Mouse (Mus musculus) neural tube, embryonic 11.5 days (tissue): Measurements from ENCODE around the gene Slc35g1. TPM values are rescaled to one million over a fixed set of nuclear protein-coding genes. Genes with fewer than 3 reads are reported as not detected.

Source experiments
- ATAC-seq: fragments of 200-750 bp; cut with Nextera tagmentation; 2 replicates; pipeline ENCODE4 v1.8.0; 2017; ENCODE audit warnings: moderate number of reproducible peaks, mild to moderate bottlenecking, moderate TSS enrichment, moderate library complexity; ENCODE audit not compliant: insufficient read depth, low FRiP score, low TSS enrichment
- DNase-seq: peaks from one replicate; pipeline ENCODE4 v3.0.0-alpha.2; 2015; ENCODE audit warnings: low spot score
- H3K27ac ChIP-seq: fragments of 300-500 bp; sonication (generic); 2 replicates; pipeline ENCODE4 v1.5.1; 2014; ENCODE audit warnings: low read depth, mild to moderate bottlenecking, low read length
- H3K27me3 ChIP-seq: fragments of 300-500 bp; sonication (generic); 2 replicates; pipeline ENCODE4 v1.6.1; 2014; ENCODE audit warnings: mild to moderate bottlenecking, low read length, mixed read lengths; ENCODE audit not compliant: control insufficient read depth, insufficient read depth
- H3K36me3 ChIP-seq: fragments of 300-500 bp; sonication (generic); 2 replicates; pipeline ENCODE4 v1.6.1; 2014; ENCODE audit warnings: mild to moderate bottlenecking, low read length, moderate library complexity, mixed read lengths; ENCODE audit not compliant: control insufficient read depth, insufficient read depth
- H3K4me1 ChIP-seq: fragments of 300-500 bp; sonication (generic); 2 replicates; pipeline ENCODE4 v1.6.1; 2014; ENCODE audit warnings: low read length, mixed read lengths; ENCODE audit not compliant: control insufficient read depth, insufficient read depth
- H3K4me2 ChIP-seq: fragments of 300-500 bp; sonication (generic); 2 replicates; pipeline ENCODE4 v1.6.1; 2014; ENCODE audit warnings: low read depth, mild to moderate bottlenecking, moderate library complexity
- H3K4me3 ChIP-seq: fragments of 300-500 bp; sonication (generic); 2 replicates; pipeline ENCODE4 v1.5.1; 2014; ENCODE audit warnings: low read depth, low read length
- H3K9ac ChIP-seq: fragments of 300-500 bp; sonication (generic); 2 replicates; pipeline ENCODE4 v1.6.1; 2014; ENCODE audit warnings: mild to moderate bottlenecking, low read length
- H3K9me3 ChIP-seq: fragments of 300-500 bp; sonication (generic); 2 replicates; pipeline ENCODE4 v1.6.1; 2016; ENCODE audit warnings: low read length; ENCODE audit not compliant: control insufficient read depth
- WGBS: fragments of 180-500 bp; shearing (Covaris S2); extraction: QIAGEN DNeasy Blood & Tissue Kit; methylation state at CpG from one replicate; pipeline ENCODE4 v1.1.7; 2014; 5-methylcytosine and 5-hydroxymethylcytosine counted together
- polyA plus RNA-seq: library from polyadenylated mRNA; unstranded; fragments of >200 nt; fragmentation: Nextera tagmentation; extraction: Ambion mirVana; gene quantifications from 2 replicates; pipeline ENCODE4 v1.2.1, GENCODE M21; 2014

The Slc35g1 gene
- polyA plus RNA-seq, 1 experiment from 2014 or later: 4.3 TPM

DNA sequence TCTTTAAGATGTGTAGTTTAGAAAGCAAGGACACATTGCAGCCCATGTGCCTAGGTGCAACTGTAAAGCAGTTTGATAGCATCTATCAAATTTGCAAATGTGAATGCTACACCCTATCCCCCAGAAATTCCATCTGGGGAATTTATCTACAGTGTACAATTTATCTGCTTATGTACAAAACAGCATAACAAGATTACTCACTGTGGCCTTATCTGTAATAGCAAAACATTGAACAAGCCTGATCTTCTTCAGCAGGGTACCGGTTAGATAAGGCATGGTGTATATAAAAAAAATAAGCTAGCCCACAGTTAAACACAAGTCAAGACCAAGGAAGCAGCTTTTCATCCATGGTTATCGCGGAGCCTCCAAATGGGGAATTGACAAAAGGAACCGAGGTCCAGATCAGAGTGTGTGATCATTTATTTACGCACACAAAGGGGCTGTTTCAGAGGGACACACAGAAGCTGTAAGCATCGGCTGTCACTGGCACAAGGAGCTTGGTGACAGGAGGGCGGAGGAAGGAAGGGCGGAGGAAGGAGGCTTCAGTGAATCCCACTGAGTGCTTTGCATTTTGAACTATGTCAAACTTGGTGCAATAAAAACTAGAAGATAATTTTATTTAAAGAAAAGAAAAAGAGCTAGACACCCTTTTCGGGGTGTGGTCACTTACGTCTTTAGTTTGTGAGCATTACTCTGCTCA, 14.7 kb downstream of the Slc35g1 start:
- Histone ChIP-seq H3K4me1 (no peaks in the 10 kb centered on the region), H3K27ac (no peak overlapping the region), H3K27me3 (no peaks in the 10 kb centered on the region), H3K4me2 (no peak overlapping the region), H3K36me3 (no peaks in the 10 kb centered on the region; the same call in 1 of the 2 replicates), H3K4me3 (no peak overlapping the region), H3K9me3 (no peaks in the 10 kb centered on the region), H3K9ac (no peak overlapping the region)
- ATAC-seq (no peak), DNase-seq (no peak)
- WGBS: 88% methylated on average over 10 of the region's 10 CpGs

DNA sequence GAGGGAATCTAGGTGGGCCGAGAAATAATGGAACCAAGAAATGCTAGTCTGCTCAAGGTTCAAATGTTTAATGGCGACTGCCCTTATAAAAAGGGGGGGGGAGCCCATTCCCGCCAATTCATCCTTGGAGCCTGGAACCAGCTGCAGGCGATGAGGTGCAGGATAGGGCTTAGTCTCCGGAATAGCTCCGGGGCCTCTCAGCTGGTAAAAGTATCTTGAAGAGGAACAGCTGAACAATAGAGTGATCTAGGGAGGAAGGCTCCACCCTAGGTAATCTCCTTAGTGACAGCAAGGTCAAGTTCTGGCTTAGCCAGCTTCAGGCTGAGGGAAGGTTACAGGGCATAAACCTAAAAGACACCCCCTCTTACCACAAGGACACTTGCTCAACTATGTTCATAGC, 18.1 kb downstream of the Slc35g1 start:
- no peaks in the 10 kb centered on the region for H3K9me3 ChIP-seq
- no peaks in the 10 kb centered on the region; the same call in 1 of the 2 replicates for H3K36me3 ChIP-seq
- 85% methylated on average over 6 of the region's 6 CpGs for WGBS
- H3K4me3 ChIP-seq: no peak overlapping the region
- H3K4me1 ChIP-seq: no peaks in the 10 kb centered on the region
- DNase-seq (no peak), ATAC-seq (no peak)
- H3K27me3 ChIP-seq: no peaks in the 10 kb centered on the region
- H3K9ac ChIP-seq: no peak overlapping the region
- H3K4me2 ChIP-seq: no peak overlapping the region
- no peak overlapping the region for H3K27ac ChIP-seq

DNA sequence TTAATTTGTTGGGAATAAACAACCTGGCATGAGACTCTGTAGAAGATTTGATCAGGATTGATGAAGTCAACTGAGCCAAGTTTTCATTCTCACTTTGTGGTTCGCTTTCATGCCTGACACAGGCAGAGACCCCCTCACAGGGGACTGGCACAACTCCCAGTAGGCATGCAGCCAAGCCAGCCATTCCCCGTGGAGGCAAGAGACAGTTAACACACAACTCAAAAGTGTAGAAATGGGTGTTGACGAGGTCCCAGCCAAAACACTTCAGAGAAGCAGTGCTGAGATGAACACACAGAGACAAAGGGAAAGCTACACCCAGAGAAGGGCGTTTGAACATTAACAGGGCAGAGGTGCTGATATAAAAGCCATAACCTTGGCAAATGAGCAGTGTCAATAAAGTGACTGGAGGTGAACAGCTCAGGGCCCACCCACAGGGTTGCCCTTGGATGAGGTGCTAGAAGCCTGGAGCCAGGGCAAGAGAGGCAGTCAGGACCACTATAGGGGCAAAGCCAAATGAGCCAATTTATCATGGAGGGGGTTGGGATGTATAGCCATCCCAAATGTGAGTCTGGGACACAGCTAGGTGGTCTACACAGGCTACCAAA, 23.1 kb downstream of the Slc35g1 start:
- DNase-seq: no peak

DNA sequence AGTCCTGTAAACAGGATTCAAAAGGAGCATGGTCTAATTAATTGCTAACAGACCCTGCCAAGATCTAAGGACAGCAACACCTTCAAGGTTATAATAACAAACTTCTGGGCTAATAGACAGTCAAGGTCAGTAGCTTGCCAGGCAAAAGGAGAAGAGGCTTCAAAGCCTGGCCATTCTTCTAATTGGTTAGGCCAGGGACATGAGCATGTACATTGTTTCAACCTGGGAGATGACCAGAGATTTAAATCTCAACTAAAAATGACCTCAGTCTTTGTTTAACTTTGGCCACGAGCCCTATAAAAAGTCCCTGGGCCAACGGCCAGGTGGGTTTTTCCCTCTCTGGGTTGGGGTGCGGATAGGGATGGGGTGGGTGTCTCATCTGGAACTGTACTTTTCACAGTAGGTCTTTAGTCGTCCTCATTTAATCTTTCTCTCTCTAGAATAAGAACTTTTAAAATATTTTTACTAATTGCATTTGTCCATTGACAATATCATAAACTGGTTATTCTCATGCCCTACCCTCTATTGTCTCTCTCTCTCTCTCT, 25.0 kb downstream of the Slc35g1 start:
- H3K4me2 ChIP-seq: no peak overlapping the region
- DNase-seq: no peak
- no peaks in the 10 kb centered on the region for H3K36me3 ChIP-seq
- no peaks in the 10 kb centered on the region for H3K4me1 ChIP-seq
- no peaks in the 10 kb centered on the region for H3K27me3 ChIP-seq
- H3K4me3 ChIP-seq: no peak overlapping the region
- WGBS: 83% methylated on average over 4 of the region's 4 CpGs
- no peak for ATAC-seq
- no peaks in the 10 kb centered on the region for H3K9me3 ChIP-seq
- H3K9ac ChIP-seq: no peak overlapping the region
- H3K27ac ChIP-seq: no peak overlapping the region

More for the DNA sequence above, 23.1 kb downstream of the Slc35g1 start:
- ATAC-seq: no peak
- 90% methylated on average over 4 of the region's 4 CpGs for WGBS
- Histone ChIP-seq H3K27me3 (no peaks in the 10 kb centered on the region), H3K4me2 (no peak overlapping the region), H3K4me3 (no peak overlapping the region), H3K27ac (no peak overlapping the region), H3K9me3 (no peaks in the 10 kb centered on the region), H3K4me1 (no peaks in the 10 kb centered on the region), H3K36me3 (no peaks in the 10 kb centered on the region), H3K9ac (no peak overlapping the region)

DNA sequence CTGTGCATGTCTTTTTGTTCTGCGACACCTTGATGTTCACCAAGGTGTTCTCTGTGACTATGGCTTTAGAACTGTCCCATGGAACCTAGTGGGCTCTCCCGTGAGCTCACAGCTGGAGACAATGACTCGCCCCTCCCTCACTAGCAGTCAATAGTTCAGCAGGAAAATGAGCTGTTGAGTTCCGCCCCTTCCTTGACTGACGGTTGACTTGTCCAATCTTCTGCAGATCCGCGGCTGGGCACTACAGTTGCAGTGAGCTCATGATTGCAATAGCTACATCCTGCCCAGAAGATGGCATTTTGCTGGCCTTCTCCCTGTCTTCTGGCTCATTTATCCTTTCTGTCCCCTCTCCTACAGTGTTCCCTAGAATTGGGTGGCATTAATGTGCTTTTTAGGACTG, 25.7 kb downstream of the Slc35g1 start:
- ATAC-seq (no peak), DNase-seq (no peak)
- no peaks in the 10 kb centered on the region for H3K27me3 ChIP-seq
- 61% methylated on average over 7 of the region's 7 CpGs for WGBS
- H3K4me1 ChIP-seq: no peaks in the 10 kb centered on the region
- H3K9ac ChIP-seq: no peak overlapping the region
- H3K4me3 ChIP-seq: no peak overlapping the region
- no peaks in the 10 kb centered on the region for H3K36me3 ChIP-seq
- H3K4me2 ChIP-seq: no peak overlapping the region
- H3K9me3 ChIP-seq: no peaks in the 10 kb centered on the region
- no peak overlapping the region for H3K27ac ChIP-seq

DNA sequence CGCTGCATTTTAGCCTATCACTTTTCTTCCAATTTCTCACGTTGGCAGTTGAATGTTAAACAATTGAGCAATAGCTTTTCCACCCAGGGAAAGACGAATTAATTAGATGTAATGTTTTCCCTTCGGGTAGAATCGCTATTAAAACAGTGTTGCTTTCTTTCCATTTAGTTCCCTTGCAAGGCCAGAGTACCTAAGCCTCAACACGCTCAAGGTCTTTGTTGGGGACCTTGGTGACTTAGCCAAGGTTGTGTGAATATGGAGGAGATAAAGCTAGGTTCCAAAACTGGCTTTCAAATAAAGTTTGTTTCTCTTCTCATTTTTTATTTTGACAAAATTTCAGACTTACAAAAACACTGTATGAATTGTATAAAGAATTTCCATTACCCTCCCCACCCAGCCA, 27.1 kb downstream of the Slc35g1 start:
- Histone ChIP-seq H3K27ac (no peak overlapping the region), H3K4me2 (no peak overlapping the region), H3K4me3 (no peak overlapping the region), H3K36me3 (no peaks in the 10 kb centered on the region), H3K9ac (no peak overlapping the region), H3K9me3 (no peaks in the 10 kb centered on the region), H3K27me3 (no peaks in the 10 kb centered on the region), H3K4me1 (no peaks in the 10 kb centered on the region)
- ATAC-seq: no peak
- DNase-seq: no peak
- WGBS: 68% methylated on average over 6 of the region's 6 CpGs

DNA sequence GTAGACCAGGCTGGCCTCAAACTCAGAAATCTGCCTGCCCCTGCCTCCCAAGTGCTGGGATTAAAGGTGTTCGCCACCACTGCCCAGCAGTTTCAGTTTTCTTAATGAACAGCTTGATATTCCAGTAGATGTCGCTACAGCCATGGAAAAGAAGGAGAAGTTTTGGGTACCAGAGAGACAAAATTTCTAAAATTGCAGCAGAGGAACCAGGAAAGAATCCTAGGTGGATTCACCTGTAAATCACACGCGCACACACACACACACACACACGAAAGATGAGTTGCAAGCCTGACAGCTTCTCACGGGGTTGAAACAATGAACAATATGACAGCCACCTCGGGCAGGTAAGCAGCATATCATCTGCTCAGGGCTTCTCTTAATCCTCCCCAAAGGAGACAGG, 28.1 kb downstream of the Slc35g1 start:
- Histone ChIP-seq H3K36me3 (no peaks in the 10 kb centered on the region), H3K9me3 (no peaks in the 10 kb centered on the region), H3K4me2 (no peak overlapping the region), H3K27ac (no peak overlapping the region), H3K27me3 (no peaks in the 10 kb centered on the region), H3K4me1 (no peaks in the 10 kb centered on the region), H3K9ac (no peak overlapping the region), H3K4me3 (no peak overlapping the region)
- DNase-seq (no peak), ATAC-seq (no peak)
- 42% methylated on average over 7 of the region's 7 CpGs for WGBS

DNA sequence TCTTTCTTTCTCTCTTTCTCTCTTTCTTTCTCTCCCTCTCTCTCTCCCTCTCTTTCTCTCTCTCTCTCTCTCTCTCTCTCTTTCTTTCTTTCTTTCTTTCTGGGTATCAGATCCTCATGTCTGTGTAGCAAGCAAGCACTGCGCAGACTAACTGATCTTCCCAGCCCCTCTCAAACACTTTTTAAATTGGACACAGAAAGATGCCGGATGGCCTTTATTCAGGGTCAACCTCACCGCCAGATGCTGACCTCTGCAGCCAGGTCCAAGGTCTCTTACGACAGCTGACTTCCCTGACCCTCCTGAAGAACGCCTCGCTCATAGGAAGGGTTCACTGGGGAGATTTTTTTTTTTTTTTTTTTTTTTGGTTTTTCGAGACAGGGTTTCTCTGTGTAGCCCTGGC, 28.8 kb downstream of the Slc35g1 start:
- Histone ChIP-seq H3K4me2 (no peak overlapping the region), H3K9ac (no peak overlapping the region), H3K4me3 (no peak overlapping the region), H3K27me3 (no peaks in the 10 kb centered on the region), H3K27ac (no peak overlapping the region), H3K4me1 (no peaks in the 10 kb centered on the region), H3K9me3 (no peaks in the 10 kb centered on the region), H3K36me3 (no peaks in the 10 kb centered on the region)
- no peak for DNase-seq
- no peak for ATAC-seq
- 74% methylated on average over 6 of the region's 7 CpGs for WGBS

DNA sequence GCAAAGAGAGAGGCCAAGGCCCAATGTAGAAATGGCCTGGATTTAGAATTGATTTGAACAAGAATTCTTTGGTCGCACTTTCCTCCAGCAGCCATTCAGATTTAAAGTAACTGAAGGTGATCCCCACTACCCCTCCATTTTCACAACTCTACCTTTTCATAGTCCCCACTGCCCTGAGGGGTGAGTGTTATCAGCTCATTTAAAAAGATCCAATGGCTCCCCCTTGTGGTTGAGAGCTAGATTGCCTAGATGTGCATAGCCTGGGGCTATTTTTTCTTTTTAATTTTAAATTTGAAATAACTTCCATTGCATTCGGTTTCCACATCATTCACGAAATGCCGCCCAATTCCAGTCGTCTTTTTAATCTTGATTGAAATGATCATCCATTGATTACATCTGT, 33.5 kb downstream of the Slc35g1 start:
- DNase-seq: peak; percentile 38
- no peak overlapping the region for H3K27ac ChIP-seq
- no peak overlapping the region for H3K4me3 ChIP-seq
- no peaks in the 10 kb centered on the region for H3K36me3 ChIP-seq
- 61% methylated on average over 5 of the region's 5 CpGs for WGBS
- no peak overlapping the region for H3K4me2 ChIP-seq
- no peak overlapping the region for H3K9ac ChIP-seq
- H3K9me3 ChIP-seq: no peaks in the 10 kb centered on the region
- H3K27me3 ChIP-seq: no peaks in the 10 kb centered on the region
- H3K4me1 ChIP-seq: no peaks in the 10 kb centered on the region
- no peak for ATAC-seq
